Mouse (Mus musculus): ENCODE data around the gene Mrpl44.

DNA sequence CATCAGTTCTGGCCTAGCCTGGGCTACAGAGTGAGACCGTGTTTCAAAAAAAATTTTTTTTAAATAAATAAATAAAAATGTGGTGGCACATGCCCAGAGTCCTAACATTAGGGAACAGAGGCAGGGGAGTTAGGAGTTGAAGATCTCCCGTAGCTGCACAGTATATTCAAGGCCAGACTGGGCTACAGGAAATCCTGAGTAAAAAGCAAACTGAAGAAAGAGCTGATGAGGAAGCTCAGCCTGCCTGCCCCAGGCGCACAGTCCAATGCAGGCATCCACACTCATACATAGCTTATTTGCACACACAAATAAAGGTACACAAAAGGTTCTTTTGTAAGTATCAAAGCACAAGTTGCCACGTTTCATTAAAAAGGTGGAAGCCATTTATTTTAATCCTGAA, 18.2 kb upstream of the Mrpl44 start:
- no peak for TF ChIP-seq POLR2A (IDR thresholded peaks at IDR 0.05; ENCODE audit: insufficient read length, low read depth)
- no peak for TF ChIP-seq POLR2AphosphoS2 (IDR thresholded peaks at IDR 0.05; ENCODE audit: insufficient read length, low read depth)
- no peak for TF ChIP-seq TCF12 (IDR thresholded peaks at IDR 0.05; ENCODE audit: insufficient read depth, poor library complexity, severe bottlenecking)
- no peak for TF ChIP-seq REST (IDR thresholded peaks at IDR 0.05; ENCODE audit: insufficient read depth, insufficient read length)
- no peak for TF ChIP-seq MYOD1 (IDR thresholded peaks at IDR 0.05; ENCODE audit: control insufficient read depth in 1 of 3, insufficient read length in 2 of 3, low read depth in 2 of 3)
- no peak for TF ChIP-seq E2F4 (IDR thresholded peaks at IDR 0.05; ENCODE audit: insufficient read depth)
- TF ChIP-seq CEBPB (IDR thresholded peaks at IDR 0.05; ENCODE audit: insufficient read depth, poor library complexity, severe bottlenecking), result no peak
- TF ChIP-seq SRF (IDR thresholded peaks at IDR 0.05; ENCODE audit: control insufficient read depth, insufficient read length, low read depth), result no peak
- TF ChIP-seq MAX (IDR thresholded peaks at IDR 0.05; ENCODE audit: low read depth), result no peak
- no peak for TF ChIP-seq USF1 (IDR thresholded peaks at IDR 0.05; ENCODE audit: low read depth)
- no peak for TF ChIP-seq MYOG (IDR thresholded peaks at IDR 0.05; ENCODE audit: control insufficient read depth in 1 of 3, insufficient read depth in 1 of 3, insufficient read length in 2 of 3, low read depth in 2 of 3)
- TF ChIP-seq TCF3 (IDR thresholded peaks at IDR 0.05; ENCODE audit: insufficient read length, low read depth), result no peak

Data from myocyte (in vitro differentiated cells).